Comparison of ENCODE assay signal across 27 mouse cellular contexts in the genomic region with DNA sequence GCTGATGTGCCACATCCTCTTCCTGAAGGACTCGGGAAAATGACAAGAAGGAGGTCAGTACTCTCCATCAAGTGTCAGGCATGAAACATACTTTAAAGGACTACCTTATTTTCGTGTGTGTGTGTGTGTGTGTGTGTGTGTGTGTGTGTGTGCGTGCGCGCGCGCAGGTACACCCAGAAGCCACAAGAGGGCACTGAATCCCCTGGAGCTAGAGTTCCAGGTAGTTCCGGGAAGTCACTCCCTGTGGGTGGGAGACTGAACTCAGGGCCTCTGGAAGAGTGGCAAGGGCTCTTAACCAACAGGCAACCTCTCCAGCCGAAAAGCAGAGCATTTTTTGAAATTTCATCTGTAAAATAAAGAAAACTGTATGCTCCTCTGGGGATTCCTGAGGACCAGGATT.
A peak's percentile ranks its signal among the peaks of the same experiment; 100 is the strongest.
DNase-seq lines count a peak whose midpoint lies in the region; ATAC-seq and TF ChIP-seq lines count a peak whose summit lies in the region.
"Had no signal": no experiment of that assay in that cellular context is flagged by ENCODE, and none has a peak within 500 bp of the region (broad histone marks: within the 10 kb centered on the region; RNA-seq: fewer than 3 reads in every experiment).

No protein-coding gene starts in this region.

- WGBS in forebrain, postnatal 0 days: 95% methylated on average over 9 of the region's 9 CpGs
- WGBS in forebrain, embryonic 11.5 days: 98% methylated on average over 9 of the region's 9 CpGs
- whole genome bisulfite sequencing in lung, embryonic 14.5 days: 90% methylated on average over 9 of the region's 9 CpGs
- 78% methylated on average over 9 of the region's 9 CpGs for WGBS in liver, embryonic 12.5 days (ENCODE audit: insufficient replicate concordance)

- H3K36me3 ChIP-seq in forebrain, postnatal 0 days (ENCODE audit: insufficient read depth): no peaks in the 10 kb centered on the region
- no peaks in the 10 kb centered on the region for H3K36me3 ChIP-seq in forebrain, embryonic 11.5 days (ENCODE audit: control insufficient read depth, insufficient read depth, low read length)
- H3K36me3 ChIP-seq in lung, embryonic 14.5 days (ENCODE audit: insufficient read depth): no peaks in the 10 kb centered on the region
- no peaks in the 10 kb centered on the region for H3K36me3 ChIP-seq in liver, embryonic 12.5 days
- H3K36me3 ChIP-seq: embryonic facial prominence, embryonic 15.5 days; forebrain, embryonic 10.5 days; forebrain, embryonic 15.5 days; heart, embryonic 15.5 days; hindbrain, embryonic 13.5 days had no signal

- no peaks in the 10 kb centered on the region for H3K4me1 ChIP-seq in forebrain, postnatal 0 days (ENCODE audit: insufficient read depth)
- H3K4me1 ChIP-seq in forebrain, embryonic 11.5 days (replicated peaks; ENCODE audit: control insufficient read depth, insufficient read depth, low read length): no peaks in the 10 kb centered on the region
- H3K4me1 ChIP-seq in lung, embryonic 14.5 days (ENCODE audit: insufficient read depth): no peaks in the 10 kb centered on the region
- no peaks in the 10 kb centered on the region for H3K4me1 ChIP-seq in liver, embryonic 12.5 days
- H3K4me1 ChIP-seq: embryonic facial prominence, embryonic 15.5 days; forebrain, embryonic 15.5 days; hindbrain, embryonic 13.5 days had no signal

- ATAC-seq in forebrain, postnatal 0 days: no peak
- ATAC-seq in forebrain, embryonic 11.5 days (replicated peaks; ENCODE audit: low FRiP score): no peak
- no peak for ATAC-seq in lung, embryonic 14.5 days (ENCODE audit: insufficient read depth)
- ATAC-seq in liver, embryonic 12.5 days: no peak
- ATAC-seq: CD4-positive, CD25-positive, alpha-beta regulatory T cell, adult 4 months; forebrain, embryonic 15.5 days; hindbrain, postnatal 0 days; Patski had no signal

- no peak overlapping the region for H3K9ac ChIP-seq in forebrain, postnatal 0 days
- no peak overlapping the region for H3K9ac ChIP-seq in forebrain, embryonic 11.5 days (ENCODE audit: low read length)
- H3K9ac ChIP-seq in lung, embryonic 14.5 days: no peak overlapping the region
- H3K9ac ChIP-seq in liver, embryonic 12.5 days: no peak overlapping the region
- H3K9ac ChIP-seq: embryonic facial prominence, embryonic 15.5 days; forebrain, embryonic 15.5 days; heart, embryonic 15.5 days; hindbrain, embryonic 13.5 days had no signal

- no peaks in the 10 kb centered on the region for H3K9me3 ChIP-seq in forebrain, postnatal 0 days (ENCODE audit: low read length)
- H3K9me3 ChIP-seq in forebrain, embryonic 11.5 days (ENCODE audit: control insufficient read depth, low read length): no peaks in the 10 kb centered on the region
- H3K9me3 ChIP-seq in lung, embryonic 14.5 days (ENCODE audit: low read depth, low read length): no peaks in the 10 kb centered on the region
- H3K9me3 ChIP-seq in liver, embryonic 12.5 days (replicated peaks): 0 out of 2 replicates have a peak, but pooled peaks cover 5% of the 10 kb centered on the region
- H3K9me3 ChIP-seq: embryonic facial prominence, embryonic 15.5 days; forebrain, embryonic 10.5 days; forebrain, embryonic 15.5 days; heart, embryonic 15.5 days; hindbrain, embryonic 13.5 days had no signal

- H3K27ac ChIP-seq in forebrain, postnatal 0 days (ENCODE audit: low read depth, low read length): no peak overlapping the region
- no peak overlapping the region for H3K27ac ChIP-seq in forebrain, embryonic 11.5 days (ENCODE audit: low read depth, low read length)
- H3K27ac ChIP-seq in lung, embryonic 14.5 days (ENCODE audit: low read depth): no peak overlapping the region
- H3K27ac ChIP-seq in liver, embryonic 12.5 days: no peak overlapping the region
- H3K27ac ChIP-seq: embryonic facial prominence, embryonic 15.5 days; forebrain, embryonic 10.5 days; forebrain, embryonic 15.5 days; heart, embryonic 15.5 days; hindbrain, embryonic 13.5 days; hindbrain, postnatal 0 days had no signal

- H3K4me2 ChIP-seq in forebrain, postnatal 0 days (ENCODE audit: low read depth): no peak overlapping the region
- no peak overlapping the region for H3K4me2 ChIP-seq in forebrain, embryonic 11.5 days (ENCODE audit: low read depth, low read length, severe bottlenecking)
- no peak overlapping the region for H3K4me2 ChIP-seq in lung, embryonic 14.5 days
- no peak overlapping the region for H3K4me2 ChIP-seq in liver, embryonic 12.5 days
- H3K4me2 ChIP-seq: embryonic facial prominence, embryonic 15.5 days; forebrain, embryonic 15.5 days; heart, embryonic 11.5 days; heart, embryonic 15.5 days; hindbrain, embryonic 13.5 days had no signal

- DNase-seq in forebrain, postnatal 0 days: no peak
- no peak for DNase-seq in forebrain, embryonic 11.5 days (ENCODE audit: low spot score)
- no peak for DNase-seq in lung, embryonic 14.5 days
- no peak for DNase-seq in lung, postnatal 36 days
- DNase-seq in R1 (ENCODE audit: low read depth, low spot score): peak; percentile 53
- no peak for DNase-seq in natural killer cell, adult 2 months (ENCODE audit: low spot score in 2 of 2)
- DNase-seq: adrenal gland, adult 8-10 months; adrenal gland, postnatal 36 days; B cell, adult 2 months; cerebellum, adult 11 months; cerebellum, adult 8-10 months; cerebellum, postnatal 14 days; embryo, embryonic 11 days; gastrocnemius, postnatal 10 days; heart, adult 18-20 months; heart, postnatal 14 days had no signal

- no peak overlapping the region for H3K4me3 ChIP-seq in forebrain, postnatal 0 days (ENCODE audit: low read depth, low read length)
- no peak overlapping the region for H3K4me3 ChIP-seq in forebrain, embryonic 11.5 days (ENCODE audit: low read depth, low read length)
- H3K4me3 ChIP-seq in lung, embryonic 14.5 days (ENCODE audit: low read depth, low read length): no peak overlapping the region
- H3K4me3 ChIP-seq in liver, embryonic 12.5 days: no peak overlapping the region
- H3K4me3 ChIP-seq: embryonic facial prominence, embryonic 15.5 days; erythroblast, embryonic 14.5 days; forebrain, embryonic 10.5 days; forebrain, embryonic 15.5 days; heart, embryonic 15.5 days; hindbrain, embryonic 13.5 days had no signal

- H3K27me3 ChIP-seq in forebrain, postnatal 0 days (ENCODE audit: insufficient read depth, low read length): no peaks in the 10 kb centered on the region
- no peaks in the 10 kb centered on the region for H3K27me3 ChIP-seq in forebrain, embryonic 11.5 days (ENCODE audit: control insufficient read depth, insufficient read depth, low read length)
- no peaks in the 10 kb centered on the region for H3K27me3 ChIP-seq in lung, embryonic 14.5 days (ENCODE audit: insufficient read depth, low read length)
- H3K27me3 ChIP-seq in liver, embryonic 12.5 days (replicated peaks): no peaks in the 10 kb centered on the region
- H3K27me3 ChIP-seq: embryonic facial prominence, embryonic 15.5 days; forebrain, embryonic 15.5 days; heart, embryonic 15.5 days; hindbrain, embryonic 13.5 days; Patski had no signal

- TF ChIP-seq CTCF in forebrain, postnatal 0 days (IDR thresholded peaks at IDR 0.05; ENCODE audit: low read depth): peak; percentile 27; the same call in 1 of the 2 replicates
- 0 out of 2 replicates have a peak, but pooled peaks have one; percentile 23 for TF ChIP-seq CTCF in lung, embryonic 14.5 days (IDR thresholded peaks at IDR 0.05; ENCODE audit: low read depth)
